ENCODE assay signal across 21 mouse cellular contexts in the genomic region with DNA sequence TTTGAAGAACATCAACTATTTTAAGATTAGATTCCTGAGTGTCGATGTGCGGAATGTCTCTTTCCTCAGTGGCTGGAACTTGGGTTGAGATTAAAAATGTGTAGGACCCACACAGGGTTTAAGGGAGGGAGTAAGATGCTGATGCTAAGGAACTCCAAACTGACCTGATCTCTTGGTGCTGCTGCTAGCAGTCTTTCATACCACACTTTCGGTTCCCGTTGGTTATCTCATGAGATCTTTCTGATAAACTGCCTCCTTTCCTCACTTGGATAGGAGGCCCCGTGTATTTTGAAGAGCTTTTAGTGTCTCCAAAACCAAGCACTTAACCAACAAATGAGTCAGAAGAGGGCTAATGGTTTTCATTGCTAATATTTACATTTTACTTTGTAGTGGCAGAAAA. TPM values are rescaled to one million over a fixed set of nuclear protein-coding genes. Genes with fewer than 3 reads are reported as not detected.
A peak's percentile ranks its signal among the peaks of the same experiment; 100 is the strongest.
DNase-seq lines count a peak whose midpoint lies in the region; ATAC-seq and TF ChIP-seq lines count a peak whose summit lies in the region.
"Had no signal": no experiment of that assay in that cellular context is flagged by ENCODE, and none has a peak within 500 bp of the region (broad histone marks: within the 10 kb centered on the region; RNA-seq: fewer than 3 reads in every experiment).

No protein-coding gene starts in this region.

- ATAC-seq in heart, postnatal 0 days (ENCODE audit: insufficient read depth, low read depth): no peak
- ATAC-seq in intestine, embryonic 16.5 days: no peak
- ATAC-seq in stomach, embryonic 16.5 days (ENCODE audit: insufficient read depth, low FRiP score): no peak
- ATAC-seq: CD4-positive, CD25-positive, alpha-beta regulatory T cell, adult 4 months; liver, embryonic 12.5 days had no signal

- H3K9me3 ChIP-seq in heart, postnatal 0 days (replicated peaks; ENCODE audit: control insufficient read depth, low read length): no peaks in the 10 kb centered on the region
- no peaks in the 10 kb centered on the region for H3K9me3 ChIP-seq in CH12.LX (replicated peaks; ENCODE audit: low read length)
- H3K9me3 ChIP-seq in intestine, embryonic 16.5 days (ENCODE audit: control insufficient read depth, low read length): no peaks in the 10 kb centered on the region
- no peaks in the 10 kb centered on the region for H3K9me3 ChIP-seq in stomach, embryonic 16.5 days (replicated peaks; ENCODE audit: control insufficient read depth, low read length)
- H3K9me3 ChIP-seq: embryonic facial prominence, embryonic 13.5 days; forebrain, embryonic 12.5 days; hindbrain, embryonic 12.5 days; limb, embryonic 12.5 days; liver, embryonic 12.5 days had no signal

- no peak overlapping the region for H3K9ac ChIP-seq in heart, postnatal 0 days (replicated peaks; ENCODE audit: low read depth, low read length)
- H3K9ac ChIP-seq in CH12.LX (ENCODE audit: insufficient read depth, low read depth): no peak overlapping the region
- H3K9ac ChIP-seq in intestine, embryonic 16.5 days (ENCODE audit: low read depth, low read length): no peak overlapping the region
- H3K9ac ChIP-seq in stomach, embryonic 16.5 days (ENCODE audit: low read length): no peak overlapping the region
- H3K9ac ChIP-seq: embryonic facial prominence, embryonic 13.5 days; forebrain, embryonic 12.5 days; hindbrain, embryonic 12.5 days; limb, embryonic 12.5 days; liver, embryonic 12.5 days had no signal

- H3K4me2 ChIP-seq in heart, postnatal 0 days (ENCODE audit: low read depth, low read length): peak overlapping the region; percentile 12; the same call in 1 of the 2 replicates
- no peak overlapping the region for H3K4me2 ChIP-seq in CH12.LX (ENCODE audit: insufficient read depth, low read depth, poor library complexity, severe bottlenecking)
- 0 out of 2 replicates have a peak overlapping the region, but pooled peaks have one; percentile 2 for H3K4me2 ChIP-seq in intestine, embryonic 16.5 days (ENCODE audit: low read depth, low read length)
- H3K4me2 ChIP-seq in stomach, embryonic 16.5 days (ENCODE audit: low read depth, low read length): peak overlapping the region; percentile 18; the same call in 1 of the 2 replicates
- H3K4me2 ChIP-seq: embryonic facial prominence, embryonic 13.5 days; forebrain, embryonic 12.5 days; hindbrain, embryonic 12.5 days; limb, embryonic 12.5 days; liver, embryonic 12.5 days; midbrain, embryonic 11.5 days had no signal

- intact Hi-C loops in heart, postnatal 36 days (cut with DNase I): no loop called here

- H3K27me3 ChIP-seq in heart, postnatal 0 days (ENCODE audit: control insufficient read depth, insufficient read depth, low read length): no peaks in the 10 kb centered on the region
- H3K27me3 ChIP-seq in CH12.LX (replicated peaks): no peaks in the 10 kb centered on the region
- H3K27me3 ChIP-seq in intestine, embryonic 16.5 days (replicated peaks; ENCODE audit: control insufficient read depth, insufficient read depth, low read length): no peaks in the 10 kb centered on the region
- H3K27me3 ChIP-seq in stomach, embryonic 16.5 days (ENCODE audit: control insufficient read depth, insufficient read depth, low read length): no peaks in the 10 kb centered on the region
- H3K27me3 ChIP-seq: embryonic facial prominence, embryonic 13.5 days; forebrain, embryonic 12.5 days; hindbrain, embryonic 12.5 days; liver, embryonic 12.5 days had no signal

- TF ChIP-seq EP300 in heart, postnatal 0 days (IDR thresholded peaks at IDR 0.05; ENCODE audit: low read depth): no peak
- peak; percentile 25; the same call in 1 of the 2 replicates for TF ChIP-seq EP300 in CH12.LX (IDR thresholded peaks at IDR 0.05; ENCODE audit: low read length)

- no peaks in the 10 kb centered on the region for H3K4me1 ChIP-seq in heart, postnatal 0 days (ENCODE audit: control insufficient read depth, insufficient read depth)
- H3K4me1 ChIP-seq in CH12.LX (ENCODE audit: control insufficient read depth in 1 of 2, insufficient read depth in 2 of 2): no peaks in the 10 kb centered on the region
- peaks cover 3% of the 10 kb centered on the region; the same call in 1 of the 2 replicates for H3K4me1 ChIP-seq in intestine, embryonic 16.5 days (ENCODE audit: control insufficient read depth, insufficient read depth, low read length)
- H3K4me1 ChIP-seq in stomach, embryonic 16.5 days (ENCODE audit: control insufficient read depth, insufficient read depth, low read length): peaks cover 26% of the 10 kb centered on the region
- H3K4me1 ChIP-seq: forebrain, embryonic 12.5 days; hindbrain, embryonic 12.5 days; limb, embryonic 12.5 days had no signal

- no peaks in the 10 kb centered on the region for H3K79me2 ChIP-seq in CH12.LX (replicated peaks; ENCODE audit: control insufficient read depth, extremely low read depth, insufficient read depth, poor library complexity, severe bottlenecking)

- H3K4me3 ChIP-seq in heart, postnatal 0 days (ENCODE audit: low read depth, low read length): no peak overlapping the region
- H3K4me3 ChIP-seq in CH12.LX (replicated peaks in 1 of 3; ENCODE audit: low read depth in 2 of 3, low read length in 2 of 3, poor library complexity in 1 of 3): no peak overlapping the region
- H3K4me3 ChIP-seq in intestine, embryonic 16.5 days (ENCODE audit: low read length): no peak overlapping the region
- H3K4me3 ChIP-seq in stomach, embryonic 16.5 days (replicated peaks; ENCODE audit: low read length): no peak overlapping the region
- H3K4me3 ChIP-seq: embryonic facial prominence, embryonic 13.5 days; erythroblast, embryonic 14.5 days; forebrain, embryonic 12.5 days; hindbrain, embryonic 12.5 days; limb, embryonic 12.5 days; liver, embryonic 12.5 days had no signal

- dilution Hi-C loops in CH12.LX (cut with MboI; ENCODE audit: extremely low pct_ligation_motif_present, extremely low pct_unique_long_range_greater_than_20kb, low sequenced_read_pairs): no loop called here

- no peaks in the 10 kb centered on the region for H3K36me3 ChIP-seq in heart, postnatal 0 days (replicated peaks; ENCODE audit: control insufficient read depth, insufficient read depth, low read length)
- H3K36me3 ChIP-seq in CH12.LX (replicated peaks in 1 of 2; ENCODE audit: control insufficient read depth in 1 of 2, insufficient read depth in 1 of 2, low read length in 1 of 2): no peaks in the 10 kb centered on the region
- no peaks in the 10 kb centered on the region for H3K36me3 ChIP-seq in intestine, embryonic 16.5 days (ENCODE audit: control insufficient read depth, insufficient read depth, low read length)
- H3K36me3 ChIP-seq in stomach, embryonic 16.5 days (ENCODE audit: control insufficient read depth, insufficient read depth, low read length): no peaks in the 10 kb centered on the region
- H3K36me3 ChIP-seq: embryonic facial prominence, embryonic 13.5 days; forebrain, embryonic 12.5 days; hindbrain, embryonic 12.5 days; limb, embryonic 12.5 days; liver, embryonic 12.5 days had no signal

- in situ Hi-C loops in CH12.LX (cut with MboI; ENCODE audit: low pct_ligation_motif_present, low pct_unique_long_range_greater_than_20kb, low sequenced_read_pairs): no loop called here

- no peak for TF ChIP-seq RAD21 in CH12.LX (IDR thresholded peaks at IDR 0.05; ENCODE audit: low read depth, low read length)

- H3K27ac ChIP-seq in heart, postnatal 0 days (ENCODE audit: low read depth): no peak overlapping the region
- H3K27ac ChIP-seq in CH12.LX (ENCODE audit: insufficient read depth, low read depth): no peak overlapping the region
- no peak overlapping the region for H3K27ac ChIP-seq in intestine, embryonic 16.5 days (ENCODE audit: low read length)
- H3K27ac ChIP-seq in stomach, embryonic 16.5 days (ENCODE audit: low read length): peak overlapping the region; percentile 38
- H3K27ac ChIP-seq: embryonic facial prominence, embryonic 13.5 days; forebrain, embryonic 12.5 days; hindbrain, embryonic 12.5 days; limb, embryonic 12.5 days; liver, embryonic 12.5 days had no signal

- 27% methylated on average over 5 of the region's 5 CpGs for WGBS in heart, postnatal 0 days
- WGBS in intestine, embryonic 16.5 days: 41% methylated on average over 5 of the region's 5 CpGs
- 30% methylated on average over 5 of the region's 5 CpGs for WGBS in stomach, embryonic 16.5 days

- no peak for DNase-seq in heart, postnatal 0 days (ENCODE audit: low spot score)
- no peak for DNase-seq in heart, postnatal 36 days
- DNase-seq in CH12.LX (ENCODE audit: extremely low read depth): no peak
- DNase-seq in cerebellum, adult 11-12 months: no peak
- no peak for DNase-seq in adrenal gland, postnatal 10 days
- DNase-seq: cerebellum, adult 11 months; cerebellum, postnatal 10 days; gastrocnemius, postnatal 25 days; kidney, postnatal 25 days; lung, adult 2 months; thymus, postnatal 36 days had no signal

- TF ChIP-seq CTCF in heart, postnatal 0 days (IDR thresholded peaks at IDR 0.05; ENCODE audit: low read depth): no peak
- TF ChIP-seq CTCF in CH12.LX (conservative IDR thresholded peaks at IDR 0.05 in 1 of 2, IDR thresholded peaks at IDR 0.05 in 1 of 2; ENCODE audit: low read depth in 2 of 2, low read length in 2 of 2): no peak

- no peak for TF ChIP-seq POLR2A in CH12.LX (IDR thresholded peaks at IDR 0.05; ENCODE audit: low read depth, low read length)

TF ChIP-seq in CH12.LX, 34 proteins besides CTCF, POLR2A, EP300 and RAD21:
- no peak for TF ChIP-seq MAZ (IDR thresholded peaks at IDR 0.05; ENCODE audit: low read depth, low read length)
- TF ChIP-seq NRF1 (IDR thresholded peaks at IDR 0.05; ENCODE audit: low read depth, low read length): no peak
- TF ChIP-seq IRF4 (IDR thresholded peaks at IDR 0.05; ENCODE audit: low read depth, low read length): peak; percentile 33; the same call in 1 of the 2 replicates

RNA-seq across cellular contexts. Expression of gene Plcl1, which starts 30.9 kb away (rescaled TPM):
- total RNA-seq in heart, postnatal 0 days (2014; rRNA removed; ENCODE audit: low replicate concordance): 0.11 and 1.0 TPM in 2 replicates
- polyA plus RNA-seq in heart, postnatal 0 days (2015; fragmentation: Nextera tagmentation; extraction: Ambion mirVana): 0.85 and 1.2 TPM in 2 replicates
- 1 to 10 TPM; 3.9 to 4.4 TPM for total RNA-seq in heart, postnatal 36 days (2021)
- total RNA-seq in CH12.LX (2012; rRNA removed) (under 0.01 and 0.13 TPM in 2 replicates), CH12.LX (2014; rRNA removed) (0.07 and 0.08 TPM in 2 replicates)
- 0.04 and 0.41 TPM in 2 replicates for polyA plus RNA-seq in CH12.LX (2012; ENCODE audit: insufficient read length, low read depth)
- 1.5 TPM in 2 replicates for polyA plus RNA-seq in intestine, embryonic 16.5 days (2015; fragmentation: Nextera tagmentation; extraction: Ambion mirVana)
- 1.9 and 2.2 TPM in 2 replicates for polyA plus RNA-seq in stomach, embryonic 16.5 days (2015; fragmentation: Nextera tagmentation; extraction: Ambion mirVana)
- 1 to 10 TPM; 5.5 to 6.1 TPM for total RNA-seq in adrenal gland, postnatal 10 days (2021)
- polyA plus RNA-seq: erythroblast, embryonic 14.5 days had no signal
